Mouse (Mus musculus): Measurements from ENCODE around the gene Cd3eap.

DNA sequence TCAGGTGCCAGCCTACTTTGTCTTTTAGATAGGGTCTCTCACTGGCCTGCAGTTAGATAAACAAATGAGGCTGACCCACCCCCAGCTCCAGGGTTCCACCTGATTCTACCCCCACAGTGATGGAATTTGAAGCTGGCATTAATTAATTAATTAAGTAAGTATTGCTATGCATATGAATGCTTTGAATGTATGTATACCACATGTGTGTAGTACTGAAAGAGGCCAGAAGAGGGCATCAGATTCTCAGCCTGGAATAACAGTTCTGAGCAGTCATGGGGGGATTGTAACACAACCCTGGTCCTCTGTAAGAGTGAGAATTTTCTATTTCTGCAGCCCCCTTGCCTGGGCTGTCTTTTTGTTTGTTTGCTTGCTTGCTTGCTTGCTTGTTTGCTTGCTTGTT is 30.9 kb downstream of the Cd3eap start:
- TF ChIP-seq CTCF (IDR thresholded peaks at IDR 0.05; ENCODE audit: borderline replicate concordance, insufficient read depth, low read depth, low read length) (no peak), POLR2A (IDR thresholded peaks at IDR 0.05; ENCODE audit: borderline replicate concordance, insufficient read depth, low read length) (no peak)
